Mouse (Mus musculus) erythroblast, embryonic 14.5 days (primary cell): Measurements from ENCODE around the gene Gdpd3.

ENCODE experiments used
- GATA1 ChIP-seq: IDR thresholded peaks from 2 replicates; pipeline ENCODE4 v1.6.1; 2012; ENCODE audit warnings: low read length, inconsistent platforms, mixed read lengths
- TAL1 ChIP-seq: IDR thresholded peaks from 3 replicates; pipeline ENCODE4 v1.6.1; 2012; ENCODE audit warnings: low read length, inconsistent platforms, mixed read lengths

GRCm38 (mm10) chr7:126721635-126722034 lies 44.5 kb upstream of the Gdpd3 start:
- no peak for TF ChIP-seq GATA1
- no peak for TF ChIP-seq TAL1
